Mouse (Mus musculus) midbrain, postnatal 0 days (tissue): ENCODE data around the gene Edem1. TPM values are rescaled to one million over a fixed set of nuclear protein-coding genes. Genes with fewer than 3 reads are reported as not detected.
A peak's percentile ranks its signal among the peaks of the same experiment; 100 is the strongest.

Experiments used
- ATAC-seq: fragments of 200-750 bp; cut with Nextera tagmentation; 2 replicates; pipeline ENCODE4 v1.8.0; 2017; ENCODE audit warnings: moderate number of reproducible peaks, mild to moderate bottlenecking, moderate TSS enrichment, moderate library complexity; ENCODE audit not compliant: low FRiP score
- DNase-seq: peaks from one replicate; pipeline ENCODE4 v3.0.0-alpha.2; 2015; ENCODE audit warnings: low spot score
- H3K27ac ChIP-seq: fragments of 300-500 bp; sonication (generic); 2 replicates; pipeline ENCODE4 v1.5.1; 2014; ENCODE audit warnings: low read depth, mild to moderate bottlenecking, low read length, mixed read lengths
- H3K27me3 ChIP-seq: fragments of 300-500 bp; sonication (generic); 2 replicates; pipeline ENCODE4 v1.6.1; 2014; ENCODE audit warnings: low read length, control low read depth, mixed read lengths; ENCODE audit not compliant: insufficient read depth
- H3K36me3 ChIP-seq: fragments of 300-500 bp; sonication (generic); 2 replicates; pipeline ENCODE4 v1.6.1; 2014; ENCODE audit warnings: low read length, control low read depth, mixed read lengths; ENCODE audit not compliant: insufficient read depth
- H3K4me1 ChIP-seq: fragments of 300-500 bp; sonication (generic); 2 replicates; pipeline ENCODE4 v1.6.1; 2014; ENCODE audit warnings: mild to moderate bottlenecking, control low read depth, antibody characterized with exemption, low read length, mixed read lengths; ENCODE audit not compliant: insufficient read depth
- H3K4me2 ChIP-seq: fragments of 300-500 bp; sonication (generic); 2 replicates; pipeline ENCODE4 v1.6.1; 2014; ENCODE audit warnings: low read depth, mild to moderate bottlenecking, low read length, mixed read lengths; ENCODE audit not compliant: poor library complexity, severe bottlenecking
- H3K4me3 ChIP-seq: fragments of 300-500 bp; sonication (generic); 2 replicates; pipeline ENCODE4 v1.5.1; 2014; ENCODE audit warnings: low read depth, mild to moderate bottlenecking, low read length, moderate library complexity
- H3K9ac ChIP-seq: fragments of 300-500 bp; sonication (generic); replicated peaks from 2 replicates; pipeline ENCODE4 v1.6.1; 2014; ENCODE audit warnings: mild to moderate bottlenecking, low read length, moderate library complexity, mixed read lengths; ENCODE audit not compliant: poor library complexity, severe bottlenecking
- H3K9me3 ChIP-seq: fragments of 300-500 bp; sonication (generic); 2 replicates; pipeline ENCODE4 v1.6.1; 2016; ENCODE audit warnings: low read length, control low read depth
- CTCF ChIP-seq: IDR thresholded peaks from 2 replicates; pipeline ENCODE4 v1.5.1; 2016; ENCODE audit warnings: antibody characterized with exemption, mild to moderate bottlenecking
- WGBS: fragments of 180-500 bp; shearing (Covaris S2); extraction: QIAGEN DNeasy Blood & Tissue Kit; methylation state at CpG from one replicate; pipeline ENCODE4 v1.1.7; 2014; 5-methylcytosine and 5-hydroxymethylcytosine counted together
- polyA plus RNA-seq: library from polyadenylated mRNA; unstranded; fragments of >200 nt; fragmentation: Nextera tagmentation; extraction: Ambion mirVana; gene quantifications from 2 replicates; pipeline ENCODE4 v1.2.1, GENCODE M21; 2015
- total RNA-seq: library from RNA; depleted of rRNA; stranded (reverse); fragments of >200 nt; gene quantifications from 2 replicates; pipeline ENCODE4 v1.2.3, GENCODE M21; 2014

Gene Edem1
- total and polyA plus RNA-seq, 2 experiments from 2014 or later = 3.7 to 11.3 TPM

DNA sequence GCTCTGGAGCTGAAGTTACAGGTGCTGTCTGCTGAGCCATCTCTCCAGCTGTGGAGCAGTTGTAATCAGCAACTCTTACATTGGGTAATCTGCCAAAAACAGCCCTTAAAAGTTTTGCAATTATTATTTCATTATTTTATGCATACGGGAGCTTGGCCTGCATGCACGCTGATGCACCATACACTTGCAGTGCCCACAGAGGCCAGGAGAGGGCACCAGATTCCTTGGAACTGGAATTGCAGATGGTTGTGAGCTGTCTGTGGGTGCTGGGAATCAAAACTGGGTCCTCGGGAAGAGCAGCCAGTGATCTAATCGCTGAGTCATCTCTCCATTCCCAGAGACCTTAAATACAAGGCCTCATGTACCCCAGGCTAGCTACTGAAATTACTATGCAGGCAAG, 52.6 kb downstream of the Edem1 start:
- WGBS = 97% methylated on average over 4 of the region's 4 CpGs
- no peak overlapping the region for H3K9ac ChIP-seq
- H3K4me1 ChIP-seq = no peaks in the 10 kb centered on the region
- DNase-seq (no peak), ATAC-seq (no peak)
- peak; percentile 31; the same call in 1 of the 2 replicates for TF ChIP-seq CTCF
- no peaks in the 10 kb centered on the region for H3K27me3 ChIP-seq
- no peak overlapping the region for H3K27ac ChIP-seq
- H3K9me3 ChIP-seq = 0 out of 2 replicates have a peak, but pooled peaks cover 4% of the 10 kb centered on the region
- H3K4me3 ChIP-seq = no peak overlapping the region
- H3K4me2 ChIP-seq = no peak overlapping the region
- H3K36me3 ChIP-seq = no peaks in the 10 kb centered on the region

DNA sequence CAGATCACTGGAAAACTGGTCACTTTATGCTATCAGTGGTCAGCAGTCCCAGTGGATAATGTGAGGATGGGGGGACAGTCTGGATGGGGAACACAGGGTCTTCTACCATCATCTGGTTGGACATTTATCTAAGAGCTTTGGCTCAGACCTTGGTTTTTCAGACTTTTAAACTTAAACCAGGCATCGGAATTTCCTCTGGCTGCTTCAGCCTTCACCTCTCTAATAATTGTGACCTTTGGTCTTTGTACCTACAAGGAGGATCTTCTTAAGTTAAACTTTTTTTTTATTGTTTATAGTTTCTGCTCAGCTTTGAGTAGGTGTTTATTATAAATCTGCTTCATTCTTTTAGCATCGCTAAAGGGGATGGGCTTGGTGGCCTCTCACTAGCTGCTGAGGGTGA, 55.4 kb downstream of the Edem1 start:
- Histone ChIP-seq H3K9ac (no peak overlapping the region), H3K36me3 (no peaks in the 10 kb centered on the region), H3K27ac (no peak overlapping the region), H3K4me1 (no peaks in the 10 kb centered on the region), H3K4me2 (no peak overlapping the region), H3K9me3 (0 out of 2 replicates have a peak, but pooled peaks cover 2% of the 10 kb centered on the region), H3K4me3 (no peak overlapping the region), H3K27me3 (no peaks in the 10 kb centered on the region)
- TF ChIP-seq CTCF = no peak
- 91% methylated on average over 2 of the region's 2 CpGs for whole genome bisulfite sequencing
- ATAC-seq = no peak
- no peak for DNase-seq

DNA sequence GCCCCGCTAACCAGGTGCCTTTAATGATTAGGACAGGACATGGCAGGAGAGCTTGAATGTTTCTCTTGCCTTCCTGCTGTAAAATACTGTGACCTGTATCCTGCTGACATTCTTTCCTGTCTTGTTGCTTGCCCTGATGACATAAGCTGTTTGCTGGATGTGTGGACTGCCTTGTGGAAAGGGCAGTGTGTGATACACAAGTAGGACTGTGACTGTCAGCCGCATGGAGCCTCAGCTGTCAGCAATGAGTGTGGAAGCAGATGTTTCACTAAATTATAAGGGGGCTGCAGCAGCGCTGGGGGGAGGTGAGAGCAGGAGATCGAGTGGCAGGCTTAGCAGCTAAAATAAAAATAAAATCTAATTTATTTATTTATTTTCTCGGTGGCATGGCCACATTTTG, 56.2 kb downstream of the Edem1 start:
- H3K27me3 ChIP-seq = no peaks in the 10 kb centered on the region
- DNase-seq (no peak), ATAC-seq (no peak)
- no peak overlapping the region for H3K9ac ChIP-seq
- H3K4me1 ChIP-seq = no peaks in the 10 kb centered on the region
- H3K4me2 ChIP-seq = no peak overlapping the region
- H3K36me3 ChIP-seq = no peaks in the 10 kb centered on the region
- no peak overlapping the region for H3K27ac ChIP-seq
- 77% methylated on average over 5 of the region's 5 CpGs for WGBS
- H3K4me3 ChIP-seq = no peak overlapping the region
- no peaks in the 10 kb centered on the region for H3K9me3 ChIP-seq
- no peak for TF ChIP-seq CTCF

DNA sequence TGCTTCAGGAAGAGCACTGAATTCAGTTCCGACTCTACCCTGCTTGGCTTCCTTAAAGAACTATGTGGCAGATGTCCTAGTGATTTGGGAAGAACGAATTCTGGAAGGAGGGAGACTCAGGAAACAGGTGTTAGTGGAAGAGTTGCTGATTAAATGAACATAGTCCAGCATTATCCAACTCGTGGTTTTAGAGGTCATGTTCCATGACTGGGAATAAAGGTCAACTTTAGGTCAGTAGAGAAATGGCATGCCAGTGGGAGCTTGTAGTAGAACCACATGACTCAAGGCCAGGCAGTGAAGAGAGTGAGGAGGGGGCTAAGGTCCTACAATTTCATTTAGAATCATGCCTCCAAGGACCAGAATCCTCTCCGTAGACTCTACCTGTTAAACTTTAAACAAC, 57.9 kb downstream of the Edem1 start:
- ATAC-seq (no peak), DNase-seq (no peak)
- H3K4me3 ChIP-seq = no peak overlapping the region
- H3K9ac ChIP-seq = no peak overlapping the region
- H3K4me2 ChIP-seq = no peak overlapping the region
- H3K4me1 ChIP-seq = no peaks in the 10 kb centered on the region
- WGBS = 74% methylated on average over 4 of the region's 4 CpGs
- no peaks in the 10 kb centered on the region for H3K36me3 ChIP-seq
- H3K27ac ChIP-seq = no peak overlapping the region
- no peaks in the 10 kb centered on the region for H3K27me3 ChIP-seq
- no peaks in the 10 kb centered on the region for H3K9me3 ChIP-seq
- TF ChIP-seq CTCF = no peak

DNA sequence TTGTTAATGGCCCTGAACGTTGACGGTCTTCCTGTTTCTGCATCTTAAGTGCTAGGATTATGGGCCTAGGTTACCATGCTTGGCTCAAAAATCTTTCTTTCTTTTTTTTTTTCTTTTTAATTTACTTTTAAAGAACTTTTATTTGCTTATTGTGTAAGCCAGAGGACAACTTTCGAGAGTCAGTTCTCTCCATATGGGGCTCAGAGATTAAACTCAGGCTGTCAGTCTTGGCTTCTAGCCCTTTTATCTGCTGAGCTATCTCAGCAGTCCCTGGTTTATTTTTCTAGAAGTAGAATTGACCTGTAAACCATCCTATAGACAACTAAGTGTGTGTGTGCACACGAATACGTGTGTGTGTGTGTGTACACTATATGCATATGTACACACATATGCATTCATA, 64.1 kb downstream of the Edem1 start:
- Histone ChIP-seq H3K27me3 (no peaks in the 10 kb centered on the region), H3K9me3 (no peaks in the 10 kb centered on the region), H3K4me2 (no peak overlapping the region), H3K4me3 (no peak overlapping the region), H3K36me3 (no peaks in the 10 kb centered on the region), H3K27ac (no peak overlapping the region), H3K9ac (no peak overlapping the region), H3K4me1 (no peaks in the 10 kb centered on the region)
- 84% methylated on average over 5 of the region's 5 CpGs for WGBS
- DNase-seq (no peak), ATAC-seq (no peak)
- no peak for TF ChIP-seq CTCF

DNA sequence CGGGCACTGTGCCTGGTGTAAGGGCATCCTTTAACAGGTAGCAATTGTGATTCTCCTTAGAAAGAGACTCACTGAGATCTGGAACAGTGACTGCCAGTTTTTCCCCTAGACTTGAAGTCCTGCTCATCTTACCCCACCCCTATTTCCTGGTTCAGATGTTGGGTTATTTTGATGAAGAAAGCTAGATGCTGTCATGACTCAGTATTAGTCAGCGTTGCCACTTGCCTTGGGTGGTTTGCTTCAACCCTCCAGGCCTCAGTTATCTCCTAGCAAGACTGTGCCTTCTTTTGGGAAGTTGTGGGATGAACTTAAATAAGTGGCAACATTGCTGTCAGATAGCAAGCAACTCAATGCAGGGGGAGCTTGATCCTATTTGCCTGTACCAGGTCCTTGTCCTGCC, 66.7 kb downstream of the Edem1 start:
- Histone ChIP-seq H3K27ac (no peak overlapping the region), H3K4me1 (no peaks in the 10 kb centered on the region), H3K9me3 (no peaks in the 10 kb centered on the region), H3K4me3 (no peak overlapping the region), H3K27me3 (no peaks in the 10 kb centered on the region), H3K9ac (no peak overlapping the region), H3K36me3 (no peaks in the 10 kb centered on the region), H3K4me2 (no peak overlapping the region)
- WGBS = 85% methylated on average over 2 of the region's 2 CpGs
- no peak for DNase-seq
- no peak for ATAC-seq
- TF ChIP-seq CTCF = no peak
